Mouse (Mus musculus) liver, postnatal 0 days (tissue): ENCODE results near the gene Ccne1.

Experiments used
- CTCF ChIP-seq: sonication (generic); IDR thresholded peaks from 2 replicates; pipeline ENCODE4 v1.5.1; 2016; ENCODE audit warnings: antibody characterized with exemption, low read depth
- EP300 ChIP-seq: IDR thresholded peaks from 2 replicates; pipeline ENCODE4 v1.6.1; 2016; ENCODE audit warnings: antibody characterized with exemption, low read depth, mild to moderate bottlenecking

- TF ChIP-seq CTCF (no peak), EP300 (no peak)
Measured at GRCm38 (mm10) chr7:38129986-38130729, 22.8 kb upstream of the Ccne1 start.
